Mouse (Mus musculus): ENCODE data around the gene Stk38.
"Not testable (repeated sequence)": the region's sequence is repeated elsewhere in the genome, so short reads cannot be mapped to it uniquely, and the experiment has no call there.

Stk38 gene

GRCm38 (mm10) chr17:29007641-29008325, at the start of gene Stk38:
Stk38 (minus strand) TSS chr17:29007995.
- DNase-seq (ENCODE audit: low spot score in 2 of 2), result peak; percentile 90 to 91

- DNase-seq (ENCODE audit: low spot score in 2 of 2), result no peak
Measured at GRCm38 (mm10) chr17:29057361-29057890, 49.6 kb upstream of the Stk38 start.

DNA sequence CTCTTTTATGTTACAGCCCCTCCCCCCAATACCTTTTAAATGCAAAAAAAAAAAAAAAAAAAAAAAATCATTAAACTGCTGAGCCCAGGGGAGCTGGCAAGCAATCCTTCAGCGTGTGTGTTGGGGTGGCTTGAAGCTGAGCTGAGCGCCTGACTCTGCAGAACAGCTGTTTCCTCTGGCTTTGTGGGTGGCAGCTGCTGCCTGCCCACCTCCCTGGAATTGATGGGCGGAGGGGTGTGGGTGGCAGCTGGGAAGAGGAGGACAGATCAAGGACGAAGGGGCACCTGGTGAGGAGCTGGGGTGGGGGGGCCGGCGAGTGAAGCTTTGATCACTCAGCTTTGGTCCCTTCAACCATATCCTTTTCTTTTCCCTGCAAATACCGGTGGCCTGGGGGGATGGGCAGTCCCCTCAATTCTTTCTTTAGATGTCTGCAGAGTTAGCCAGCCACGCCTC, 48.9 kb upstream of the Stk38 start:
- DNase-seq (ENCODE audit: low spot score in 2 of 2), result no peak

GRCm38 (mm10) chr17:29056207-29056606, 48.4 kb upstream of the Stk38 start:
- no peak for DNase-seq (ENCODE audit: low spot score in 2 of 2)

- no peak for DNase-seq (ENCODE audit: low spot score in 2 of 2)
Measured at GRCm38 (mm10) chr17:29055586-29055985, 47.8 kb upstream of the Stk38 start.

DNA sequence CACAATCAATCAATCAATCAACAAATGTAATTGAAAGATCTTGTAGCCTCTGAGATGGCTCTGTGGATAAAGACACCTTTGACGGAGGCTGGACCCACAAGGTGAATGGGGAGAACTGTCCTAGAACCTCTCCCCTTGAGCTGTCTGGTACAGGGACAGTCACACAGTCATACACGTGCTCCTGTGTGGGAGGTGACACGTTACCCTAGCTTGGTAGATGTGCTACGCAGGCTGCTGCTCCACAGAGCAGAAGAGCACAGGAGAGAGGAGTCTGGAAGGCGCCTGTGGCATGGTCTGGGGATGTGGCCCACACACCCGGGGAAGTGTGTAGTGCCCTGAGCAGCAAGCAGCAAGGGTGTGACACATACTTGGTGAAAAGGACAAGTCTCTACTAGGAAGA, 46.6 kb upstream of the Stk38 start:
- no peak for DNase-seq (ENCODE audit: low spot score in 2 of 2)

- peak in 1 of 2 experiments; percentile 77 for DNase-seq (ENCODE audit: low spot score in 2 of 2)
Measured at GRCm38 (mm10) chr17:29053841-29054240, 46.0 kb upstream of the Stk38 start.

DNA sequence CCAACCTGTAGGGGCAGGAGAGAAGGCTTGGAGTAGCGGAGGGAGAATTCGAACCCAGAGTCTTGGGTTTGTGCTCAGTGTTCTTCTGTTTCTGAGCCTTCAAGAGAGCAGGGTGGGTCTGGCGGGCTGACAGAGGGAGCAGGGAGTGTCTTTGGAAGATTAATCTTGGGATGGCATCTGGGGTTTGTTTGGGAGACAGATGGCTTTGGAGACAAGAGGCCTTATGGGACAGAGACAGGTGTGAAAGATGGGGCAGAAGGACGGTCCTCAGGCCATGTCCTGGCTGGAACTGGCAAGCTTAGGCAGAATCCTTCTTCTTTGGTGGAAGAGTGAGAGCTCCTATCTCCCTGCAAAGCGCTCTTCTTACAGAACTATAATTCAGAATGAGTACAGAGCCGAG, 45.3 kb upstream of the Stk38 start:
- no peak for DNase-seq (ENCODE audit: low spot score in 2 of 2)

DNA sequence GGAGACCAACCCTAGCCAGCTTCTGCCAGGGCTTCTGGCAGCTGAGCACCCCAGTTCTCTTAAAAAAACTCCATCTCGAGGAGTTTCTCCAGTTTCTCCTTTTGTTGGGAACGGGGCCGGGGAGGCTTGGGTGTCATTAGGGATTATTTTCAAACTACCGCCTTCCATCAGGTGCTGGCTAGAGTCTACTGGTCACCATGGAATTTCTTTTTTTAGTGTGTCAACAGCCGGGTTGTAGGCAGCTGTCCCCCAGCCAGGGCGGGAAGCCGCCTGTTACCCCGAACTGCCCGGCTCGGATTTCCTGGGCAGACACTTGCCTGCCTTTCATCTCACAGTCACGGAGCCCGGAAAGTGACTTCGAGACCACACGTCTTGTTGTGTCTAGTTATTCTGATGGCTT, 43.0 kb upstream of the Stk38 start:
- DNase-seq (ENCODE audit: low spot score in 2 of 2), result no peak

DNA sequence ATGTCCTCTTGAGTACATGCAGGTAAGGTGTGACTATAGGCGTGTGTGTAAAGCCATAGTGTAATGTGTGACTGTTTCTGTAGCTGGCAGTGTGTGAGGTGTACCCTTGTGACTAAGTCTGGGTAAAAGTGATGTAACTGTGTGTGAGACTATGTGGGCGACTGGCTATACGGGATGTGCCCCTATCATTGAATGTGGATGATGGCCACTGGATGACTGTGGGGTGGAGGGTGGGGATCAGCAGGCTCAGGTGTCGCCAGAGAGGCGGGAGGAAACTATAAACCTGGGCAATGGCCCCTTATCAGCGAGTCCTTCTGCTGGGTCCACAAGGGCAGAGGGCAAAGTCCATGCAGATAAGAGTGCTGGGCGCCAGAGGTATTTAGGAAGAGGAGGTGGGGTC, 42.1 kb upstream of the Stk38 start:
- no peak for DNase-seq (ENCODE audit: low spot score in 2 of 2)

DNA sequence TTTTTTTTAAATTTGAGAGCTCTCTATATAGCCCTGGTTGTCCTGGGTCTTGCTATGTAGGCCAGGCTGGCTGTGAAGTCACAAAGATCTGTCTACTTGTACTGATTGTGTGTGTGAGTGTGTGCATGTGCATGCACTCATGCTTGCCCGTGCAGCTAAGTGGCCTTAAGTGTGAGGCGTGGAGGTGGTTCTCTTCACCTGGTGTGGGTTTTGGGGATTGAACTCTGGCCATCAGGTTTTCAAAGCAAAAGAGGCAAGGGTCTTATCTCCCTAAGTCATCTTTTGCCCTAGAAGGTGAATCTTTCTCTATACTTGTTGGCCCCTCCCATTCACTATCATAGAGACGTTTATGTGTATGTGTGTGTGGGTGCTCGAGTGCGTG, 41.7 kb upstream of the Stk38 start:
- DNase-seq (ENCODE audit: low spot score in 2 of 2), result no peak

DNA sequence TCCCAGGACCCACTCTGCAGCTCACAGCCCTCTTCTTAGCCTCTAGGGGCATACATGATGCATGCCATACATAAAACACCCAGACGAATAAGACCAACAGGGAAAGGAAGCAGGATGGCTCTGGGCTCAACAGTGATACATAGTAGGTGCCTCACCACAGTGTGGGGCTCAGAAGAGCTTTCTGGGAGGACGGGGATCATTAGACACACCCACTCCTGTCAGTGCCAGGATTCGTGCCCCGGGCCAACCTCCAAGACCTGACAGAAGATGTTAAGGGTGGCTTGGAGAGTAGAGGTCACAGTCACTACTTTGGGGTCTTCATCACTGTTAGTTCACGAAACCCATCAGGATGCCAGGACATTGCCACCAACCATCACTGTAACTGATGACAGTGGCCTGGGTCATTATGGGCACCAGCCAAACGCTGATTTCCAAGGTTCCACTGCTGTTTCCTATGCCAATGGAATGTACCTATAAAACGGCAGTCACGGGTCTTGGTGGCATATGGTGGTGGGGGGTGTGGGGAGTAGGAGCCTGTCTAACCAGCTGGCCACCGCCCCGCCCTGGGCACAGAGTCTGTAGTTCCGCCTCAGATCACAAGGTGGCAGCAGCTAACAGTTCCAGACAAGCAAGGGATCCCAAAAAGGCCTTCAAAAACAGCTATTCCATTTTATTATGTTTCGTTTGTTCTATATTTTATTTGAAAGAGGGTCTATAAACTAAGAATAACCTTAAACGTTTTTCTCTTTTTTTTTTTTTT, 41.1 kb upstream of the Stk38 start:
- peak; percentile 83 to 87 for DNase-seq (ENCODE audit: low spot score in 2 of 2)

DNA sequence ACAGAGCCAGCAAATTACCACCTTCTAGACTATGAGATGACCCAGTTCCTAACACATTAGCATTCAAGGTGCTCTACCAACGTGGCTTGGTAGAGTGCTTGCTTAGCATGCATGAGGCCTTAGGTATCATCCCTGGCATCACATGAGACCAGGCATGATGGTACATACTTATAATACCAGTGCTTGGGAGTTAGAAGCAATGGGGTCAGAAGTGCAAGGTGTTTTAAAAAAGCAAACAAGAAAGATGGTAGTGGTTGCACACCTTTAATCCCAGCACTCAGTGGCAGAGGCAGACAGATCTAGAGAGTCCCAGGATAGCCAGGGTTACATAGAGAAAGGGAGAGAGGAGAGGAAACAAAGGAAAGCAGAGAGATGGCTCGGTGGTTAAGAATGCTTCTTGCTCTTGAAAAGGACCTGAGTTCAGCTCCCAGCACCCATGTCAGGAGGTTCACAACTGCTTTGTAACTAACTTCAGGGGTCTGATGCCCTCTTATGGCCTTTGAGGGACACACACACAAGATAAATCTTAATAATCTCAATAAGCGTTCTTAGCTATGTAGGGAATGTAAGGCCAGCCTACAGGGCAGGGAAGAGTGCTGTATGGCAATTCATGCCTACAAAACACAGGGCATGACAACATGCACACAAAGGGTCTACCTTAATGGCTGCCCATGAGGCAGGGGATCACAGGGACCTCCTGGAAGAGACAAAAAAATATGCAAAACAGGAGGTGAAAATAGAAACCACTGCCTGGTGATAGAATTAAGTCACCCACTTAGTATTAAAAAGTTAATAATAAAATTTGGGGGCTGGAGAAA, 40.1 kb upstream of the Stk38 start:
- no peak for DNase-seq (ENCODE audit: low spot score in 2 of 2)

- no peak for DNase-seq (ENCODE audit: low spot score in 2 of 2)
Measured at GRCm38 (mm10) chr17:29046863-29047262, 39.1 kb upstream of the Stk38 start.

DNA sequence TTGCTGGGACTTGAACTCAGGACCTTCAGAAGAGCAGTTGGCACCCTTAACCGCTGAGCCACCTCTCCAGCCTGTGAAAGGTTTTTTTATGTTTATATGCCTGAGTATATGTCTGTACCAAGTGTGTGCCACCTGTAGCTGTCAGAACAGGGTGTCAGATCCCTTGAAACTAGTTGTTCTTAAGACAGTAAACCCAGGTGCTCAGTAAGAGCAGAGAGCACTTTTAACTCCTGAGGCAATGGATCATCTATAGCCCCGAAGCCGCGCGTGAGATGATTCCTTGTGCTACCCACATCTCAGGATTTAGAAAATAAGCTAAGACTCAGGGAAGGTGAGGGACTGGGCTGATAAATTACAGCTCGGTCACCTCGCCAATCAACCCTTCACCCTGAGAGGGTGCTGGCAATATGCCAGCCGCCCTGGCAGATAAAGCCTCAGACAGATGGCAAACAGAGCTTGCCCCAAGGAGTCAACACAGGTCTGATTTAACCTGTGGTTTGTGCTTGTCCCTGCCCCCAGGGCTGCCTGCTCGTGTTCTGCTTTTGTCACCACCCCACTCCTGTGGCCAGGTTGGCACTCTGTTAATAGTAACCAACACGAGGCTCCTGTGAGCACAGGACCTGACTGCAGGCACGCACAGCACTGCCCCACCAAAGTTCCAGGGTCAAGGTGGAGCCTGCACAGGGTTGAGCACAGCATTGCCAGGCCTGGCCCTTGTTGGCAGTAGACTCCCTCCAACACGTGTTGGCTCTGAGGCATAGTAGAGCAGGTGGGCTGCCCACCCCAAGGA, 38.1 kb upstream of the Stk38 start:
- DNase-seq (ENCODE audit: low spot score in 2 of 2), result peak; percentile 58 to 75

DNA sequence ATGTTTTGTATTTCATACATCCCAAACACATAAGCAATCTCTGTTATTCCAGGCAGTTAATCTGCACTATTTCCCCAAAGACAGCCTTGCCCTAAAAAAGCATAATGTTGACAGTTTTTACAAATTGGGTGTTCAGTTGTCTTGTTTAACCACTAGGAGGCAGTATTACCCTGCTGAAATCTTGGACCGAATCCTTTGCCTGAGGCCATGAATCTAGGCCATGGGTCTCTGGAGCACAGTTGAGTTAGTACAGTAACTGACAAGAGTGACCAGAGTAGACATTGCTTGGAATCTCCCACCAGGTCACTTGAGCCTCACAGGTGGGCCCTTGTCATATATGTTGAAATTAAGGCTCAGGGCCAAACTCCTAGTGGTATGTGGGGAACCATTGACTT, 37.1 kb upstream of the Stk38 start:
- DNase-seq (ENCODE audit: low spot score in 2 of 2), result no peak

GRCm38 (mm10) chr17:29044146-29044924, 36.5 kb upstream of the Stk38 start:
- no peak for DNase-seq (ENCODE audit: low spot score in 2 of 2)

- DNase-seq (ENCODE audit: low spot score in 2 of 2), result no peak
Measured at GRCm38 (mm10) chr17:29043583-29043982, 35.8 kb upstream of the Stk38 start.

DNA sequence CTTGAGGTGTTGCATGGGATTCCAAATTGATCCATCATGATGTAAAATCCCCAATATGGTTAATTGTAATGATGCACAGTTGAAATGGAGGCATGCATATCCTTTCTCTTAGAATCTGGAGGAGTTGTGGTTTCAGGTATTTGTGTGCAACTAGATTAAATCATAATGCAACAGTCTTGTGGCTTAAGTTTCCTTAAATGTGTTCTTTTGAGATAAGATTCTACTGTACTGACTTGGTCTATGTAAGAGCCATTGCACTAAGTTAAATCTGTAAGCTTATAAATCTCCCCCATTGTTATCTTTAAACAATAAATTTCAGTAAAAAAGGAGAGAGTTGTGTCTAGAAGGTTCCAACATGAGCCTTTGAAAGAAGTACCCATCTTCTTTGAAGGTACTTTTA, 34.8 kb upstream of the Stk38 start:
- no peak for DNase-seq (ENCODE audit: low spot score in 2 of 2)

GRCm38 (mm10) chr17:29041632-29042031, 33.8 kb upstream of the Stk38 start:
- DNase-seq (ENCODE audit: low spot score in 2 of 2), result not testable (repeated sequence)

- no peak for DNase-seq (ENCODE audit: low spot score in 2 of 2)
Measured at GRCm38 (mm10) chr17:29039351-29039750, 31.6 kb upstream of the Stk38 start.

Data from urinary bladder, postnatal 36 days (tissue).